Mouse (Mus musculus) T-cell, adult 2 months (primary cell): ENCODE measurements at regions not wholly inside any gene's neighbourhood (a gene's known extent, or its start where the extent isn't known, plus 50 kb on each side); places are given as distances from the start of the nearest gene placed in this dataset.
"Not testable (repeated sequence)": the region's sequence is repeated elsewhere in the genome, so short reads cannot be mapped to it uniquely, and the experiment has no call there.

Experiments
- DNase-seq: peaks from one replicate; pipeline ENCODE4 v3.0.0; 2022; ENCODE audit warnings: low spot score

DNA sequence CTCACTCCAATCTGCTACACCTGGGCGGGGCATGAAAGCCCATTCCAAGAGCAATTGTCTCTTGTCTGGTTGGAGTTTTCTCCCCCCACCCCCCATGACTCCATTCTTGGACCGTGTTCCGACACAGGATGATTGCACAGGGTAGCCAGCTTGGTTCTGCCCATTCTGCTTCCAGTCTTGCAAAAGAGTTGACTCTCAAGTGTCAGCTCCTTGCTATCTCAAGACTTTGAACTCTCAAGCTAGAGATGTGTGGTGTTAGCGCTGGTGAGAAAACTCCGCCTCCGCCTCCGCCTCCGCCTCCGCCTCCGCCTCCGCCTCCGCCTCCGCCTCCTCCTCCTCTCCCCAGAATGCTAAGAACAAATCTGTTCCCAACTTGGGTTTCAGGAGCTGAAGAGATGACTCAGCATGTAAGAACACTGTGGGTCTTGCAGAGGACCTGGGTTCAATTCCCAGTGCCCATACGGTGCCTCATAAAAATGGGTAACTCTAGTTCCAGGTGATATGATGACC, 135.1 kb downstream of the Bcat1 start:
- DNase-seq, result no peak

DNA sequence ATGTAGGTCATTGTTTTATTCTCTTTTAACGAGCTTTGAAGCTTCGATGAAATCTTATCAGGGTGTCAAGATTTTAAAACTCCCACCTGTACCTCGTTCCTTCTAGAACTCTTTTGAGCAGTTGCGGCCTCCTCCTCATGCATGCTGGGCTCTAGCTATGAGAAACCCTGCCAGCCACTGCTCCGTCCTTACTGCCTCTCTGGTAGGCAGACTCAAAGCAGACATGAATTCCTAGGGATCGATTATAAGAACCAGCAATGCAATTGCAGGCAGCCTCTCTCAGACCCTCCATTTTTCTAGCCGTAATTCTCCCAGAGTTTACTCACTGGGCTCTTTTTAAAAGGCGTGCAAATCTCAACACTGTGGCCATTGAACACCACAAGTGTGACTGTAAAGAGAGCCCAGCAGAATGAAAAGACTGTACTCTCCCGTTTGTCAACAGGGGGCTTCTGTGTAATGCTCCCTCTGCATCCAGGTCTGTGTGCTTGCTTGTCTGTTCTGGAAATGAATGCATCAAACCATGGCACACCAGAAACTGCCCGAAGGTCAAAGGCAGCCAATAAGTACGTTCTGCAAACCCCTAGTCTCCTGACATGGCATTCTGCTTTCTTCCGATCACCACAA, 137.3 kb downstream of the Bcat1 start:
- DNase-seq, result no peak

DNA sequence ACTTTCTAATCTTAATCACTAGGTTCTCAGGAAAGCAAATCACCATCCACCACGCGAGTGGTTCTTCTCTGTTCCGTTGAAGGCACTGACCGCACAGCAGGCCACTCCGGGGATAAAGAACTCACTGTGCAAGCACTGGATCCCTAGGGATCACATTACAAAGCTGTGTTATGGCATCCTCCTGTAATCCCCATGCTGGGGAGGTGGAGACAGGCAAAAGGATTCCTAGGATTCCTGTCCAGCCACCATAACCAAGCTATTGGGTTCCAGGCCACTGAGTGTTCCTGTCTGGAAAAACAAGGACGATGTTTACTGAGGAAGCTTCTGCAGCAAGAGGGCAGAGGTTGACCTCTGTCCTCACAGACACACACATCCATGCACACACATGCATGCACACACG, 138.8 kb downstream of the Bcat1 start:
- no peak for DNase-seq

DNA sequence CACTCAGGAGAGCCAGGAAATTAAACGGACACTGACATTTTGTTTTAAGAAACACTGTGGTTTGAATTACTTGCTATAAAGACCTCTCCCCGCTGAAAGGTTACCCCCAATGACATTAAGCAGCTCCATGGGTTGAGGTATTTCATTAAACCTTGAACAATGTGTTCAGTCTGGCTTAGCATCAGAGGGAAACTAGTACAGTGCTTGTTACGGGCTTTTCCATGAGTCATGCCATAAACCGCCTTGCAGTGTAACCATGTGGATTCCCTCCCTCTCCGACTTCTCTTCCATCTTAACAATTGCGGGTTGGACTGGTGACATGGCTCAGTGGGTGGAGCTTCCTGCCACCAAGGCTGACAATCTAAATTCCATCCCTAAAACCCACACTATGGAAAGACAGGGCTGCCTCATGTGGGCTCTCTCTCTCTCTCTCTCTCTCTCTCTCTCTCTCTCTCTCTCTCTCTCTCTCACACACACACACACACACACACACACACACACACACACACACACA, 142.2 kb downstream of the Bcat1 start:
- no peak for DNase-seq

DNA sequence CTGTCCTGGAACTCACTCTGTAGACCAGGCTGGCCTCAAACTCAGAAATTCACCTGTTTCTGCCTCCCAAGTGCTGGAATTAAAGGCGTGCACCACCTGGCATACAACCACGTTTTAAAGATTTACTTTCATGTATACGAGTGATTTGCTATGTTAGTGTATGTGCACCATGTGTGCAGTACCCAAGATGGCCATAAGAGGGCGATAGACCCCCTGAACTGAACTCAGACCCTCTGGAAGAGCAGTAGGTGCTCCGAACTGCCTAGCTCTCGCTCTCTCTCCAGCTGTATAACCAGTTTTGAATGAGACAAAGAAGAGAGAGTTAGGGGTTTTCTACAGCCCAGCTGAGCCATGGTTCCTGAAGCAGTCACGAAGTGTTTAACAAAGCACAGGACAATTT, 143.6 kb downstream of the Bcat1 start:
- DNase-seq, result no peak

DNA sequence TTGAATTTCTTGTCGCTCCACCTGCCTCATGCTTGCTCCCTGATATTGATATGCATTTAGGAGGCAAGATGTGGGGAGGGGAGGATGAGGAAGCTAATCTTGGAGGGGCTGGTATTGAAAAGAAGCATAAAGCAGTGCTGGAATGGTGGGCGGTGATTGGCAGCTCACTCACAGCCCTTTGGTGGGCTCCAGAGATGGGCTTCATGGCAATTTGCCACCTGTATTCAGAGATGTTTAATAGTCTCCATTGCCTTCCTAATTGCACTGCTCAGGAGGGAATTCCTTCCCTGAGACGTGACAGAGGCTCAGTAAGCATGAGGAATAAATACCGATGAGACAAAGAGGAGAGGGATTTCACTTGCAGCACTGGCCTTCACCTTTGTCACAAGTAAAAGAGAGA, 146.0 kb downstream of the Bcat1 start:
- DNase-seq, result no peak

DNA sequence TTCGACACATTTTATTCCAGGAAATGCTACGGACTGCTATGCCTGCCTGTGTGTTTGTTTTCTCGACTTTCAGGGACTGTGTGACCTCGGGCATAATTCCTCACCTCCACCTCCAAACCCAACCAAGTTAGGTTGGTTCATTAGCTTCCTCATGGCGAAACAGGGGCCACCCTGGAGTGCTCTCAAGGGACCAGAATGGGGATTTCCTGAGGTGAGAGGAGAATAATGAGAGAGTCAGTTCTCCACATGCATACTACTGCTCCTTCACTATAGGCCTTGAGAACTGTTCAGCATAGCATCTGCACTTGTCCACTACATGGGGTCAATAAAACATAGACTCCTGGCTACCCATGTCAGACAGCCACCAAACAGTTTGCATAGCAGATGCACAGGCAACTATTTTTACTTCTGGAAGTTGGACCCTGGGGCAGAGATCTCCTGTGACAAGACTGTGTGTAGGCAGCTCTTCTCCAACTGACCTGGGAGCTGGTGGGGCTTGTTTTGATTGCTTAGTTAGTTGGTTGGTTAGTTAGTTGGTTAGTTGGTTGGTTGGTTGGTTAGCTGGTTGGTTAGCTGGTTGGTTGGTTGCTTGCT, 146.6 kb downstream of the Bcat1 start:
- no peak for DNase-seq

DNA sequence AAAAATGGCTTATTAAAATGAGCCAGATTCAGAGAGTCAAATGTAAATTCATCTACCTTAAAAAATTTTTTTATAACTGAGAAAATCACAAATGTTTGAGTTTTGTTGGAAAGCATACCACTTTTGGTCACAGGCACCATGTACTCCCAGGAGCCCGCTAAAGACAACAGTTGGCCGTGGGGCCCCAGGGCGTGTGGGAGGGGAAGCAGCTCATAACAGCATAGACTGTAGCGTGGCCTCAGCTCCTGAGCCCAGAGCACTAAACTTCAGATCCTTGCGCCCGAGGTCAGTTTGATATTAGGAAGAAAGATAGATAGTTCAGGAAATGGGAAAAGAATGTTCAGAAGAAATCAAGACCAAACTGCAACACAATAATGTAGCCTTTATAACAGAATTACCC, 145.8 kb upstream of the Sox5 start:
- DNase-seq, result no peak

DNA sequence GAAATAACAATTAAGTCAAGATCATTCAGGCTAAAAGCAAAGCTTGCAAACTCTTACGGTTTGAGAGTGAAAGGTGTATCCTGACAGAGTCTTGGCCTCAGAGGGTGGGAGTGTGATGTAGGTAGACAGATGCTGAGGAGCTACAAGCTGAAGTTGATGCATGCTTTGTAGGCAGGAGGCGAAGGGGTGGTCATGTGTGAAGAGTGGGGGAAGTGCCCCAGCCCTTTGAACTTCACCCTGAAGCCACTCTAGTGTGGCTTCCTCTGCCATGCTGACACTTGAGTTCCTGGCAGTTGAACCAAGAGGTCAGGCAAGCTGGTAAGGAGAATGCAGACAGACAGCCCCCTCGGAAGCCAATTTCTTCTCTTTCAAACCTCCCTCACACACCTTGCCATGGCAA, 141.0 kb upstream of the Sox5 start:
- peak; percentile 33 for DNase-seq

DNA sequence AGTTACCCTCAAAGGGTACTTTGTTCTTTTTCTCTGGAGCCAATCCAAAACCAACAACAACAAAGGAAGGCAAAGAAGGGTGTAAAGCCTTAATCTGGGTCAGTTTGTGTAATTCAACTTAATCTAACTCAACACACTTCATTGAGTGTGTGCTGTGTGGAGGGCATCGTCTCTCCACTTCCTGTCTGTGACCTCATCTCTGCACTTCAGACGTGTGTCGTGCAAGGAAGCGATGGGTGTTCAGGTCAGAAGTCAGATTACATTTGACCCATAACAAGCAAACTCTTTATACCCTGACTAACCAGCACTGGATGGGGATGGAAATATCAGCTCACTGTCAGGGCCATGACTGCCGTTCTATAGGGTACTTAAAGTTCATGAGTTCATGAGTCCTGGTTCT, 138.0 kb upstream of the Sox5 start:
- peak; percentile 27 for DNase-seq

DNA sequence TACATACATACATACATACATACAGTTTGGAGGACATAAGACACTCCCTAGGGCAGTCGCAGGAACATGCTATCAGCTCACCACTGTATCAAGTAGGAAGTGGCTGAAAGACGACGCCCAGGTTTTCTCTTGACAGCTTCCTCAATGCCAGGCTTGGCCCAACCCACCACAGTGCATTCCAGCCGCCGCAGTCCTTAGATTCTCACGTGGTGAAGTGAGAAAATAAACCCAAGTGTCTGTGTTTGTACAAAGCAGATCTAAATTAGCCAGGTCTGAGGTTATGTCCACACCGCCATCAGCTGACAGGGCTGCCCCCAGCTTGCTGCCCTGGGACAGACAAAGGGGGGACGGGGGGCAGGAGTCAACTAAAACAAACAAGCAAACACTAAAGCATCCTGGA, 135.4 kb upstream of the Sox5 start:
- no peak for DNase-seq

DNA sequence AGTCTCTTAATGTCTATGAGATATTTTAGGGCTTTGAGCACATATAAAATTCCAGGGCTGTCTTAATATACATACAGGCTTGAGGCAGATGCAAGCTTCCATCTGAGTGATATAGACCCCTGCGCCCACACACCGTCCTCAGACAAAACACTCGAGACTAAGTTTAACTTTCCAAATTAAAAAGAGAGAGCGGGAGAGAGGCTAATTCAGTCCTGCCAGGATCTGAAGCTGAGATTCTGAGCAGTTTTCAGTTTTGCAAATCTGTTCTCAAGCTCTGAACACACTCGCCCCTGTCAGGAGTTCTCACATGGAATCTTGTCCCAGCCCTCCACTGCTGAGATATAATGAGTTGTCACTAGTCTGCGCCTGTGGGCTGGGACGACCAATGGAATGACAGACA, 130.0 kb upstream of the Sox5 start:
- DNase-seq, result no peak

DNA sequence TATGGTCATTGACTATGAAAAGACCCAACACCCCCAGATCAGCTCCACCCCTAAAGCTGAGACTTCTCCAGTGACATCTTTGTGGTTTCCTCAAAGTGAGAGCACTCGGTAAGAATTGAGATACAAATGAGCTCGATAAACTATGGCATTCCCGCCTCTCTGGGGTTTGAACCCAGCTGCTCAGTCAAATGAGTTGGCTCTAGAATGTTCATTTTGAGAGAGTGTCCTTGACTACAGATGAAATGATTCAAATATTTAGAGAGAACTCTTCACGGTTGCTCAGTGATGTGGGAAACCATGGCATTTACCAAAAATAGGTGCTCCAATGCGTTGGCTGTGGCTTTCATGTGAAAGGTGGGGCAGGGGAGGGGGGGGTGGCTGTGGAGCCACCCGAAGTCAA, 128.6 kb upstream of the Sox5 start:
- no peak for DNase-seq

DNA sequence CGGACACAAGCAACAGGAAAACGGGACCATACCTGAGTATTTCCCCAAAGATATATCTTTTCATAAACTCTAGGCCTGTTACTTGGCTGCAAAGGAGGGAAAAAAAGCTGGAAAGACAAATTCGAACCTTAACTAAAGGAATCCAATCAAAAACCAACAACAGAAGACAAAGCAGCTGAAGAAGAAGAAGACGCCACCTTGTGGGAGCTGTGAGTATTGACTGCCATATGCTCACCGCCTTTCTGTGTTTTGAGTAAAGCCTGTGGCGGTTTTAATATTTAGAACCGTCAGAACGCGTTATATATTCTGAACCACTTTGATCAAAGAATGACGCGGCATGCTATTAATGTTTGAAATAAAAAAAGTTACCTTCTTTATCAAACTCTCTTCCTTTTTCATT, 126.9 kb upstream of the Sox5 start:
- no peak for DNase-seq

DNA sequence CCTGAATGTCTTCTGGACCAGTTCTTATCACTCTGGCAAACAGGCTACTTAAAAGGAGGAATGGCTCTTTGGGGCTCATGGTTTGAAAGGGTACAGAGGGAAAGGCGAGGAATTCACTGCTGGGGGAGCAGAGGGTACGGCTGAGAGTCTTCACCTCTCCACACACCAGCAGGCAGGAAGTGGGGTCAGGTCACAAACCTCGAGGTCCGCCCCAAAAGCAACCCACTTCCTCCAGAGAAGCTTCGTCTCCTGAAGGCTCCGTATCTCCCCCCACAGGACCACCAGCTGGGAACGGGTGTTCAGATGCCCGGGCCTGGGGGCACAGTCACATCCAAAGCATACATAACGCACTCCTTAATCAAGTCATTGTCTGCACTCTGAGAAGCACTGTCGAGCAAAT, 121.4 kb upstream of the Sox5 start:
- DNase-seq, result peak; percentile 73

DNA sequence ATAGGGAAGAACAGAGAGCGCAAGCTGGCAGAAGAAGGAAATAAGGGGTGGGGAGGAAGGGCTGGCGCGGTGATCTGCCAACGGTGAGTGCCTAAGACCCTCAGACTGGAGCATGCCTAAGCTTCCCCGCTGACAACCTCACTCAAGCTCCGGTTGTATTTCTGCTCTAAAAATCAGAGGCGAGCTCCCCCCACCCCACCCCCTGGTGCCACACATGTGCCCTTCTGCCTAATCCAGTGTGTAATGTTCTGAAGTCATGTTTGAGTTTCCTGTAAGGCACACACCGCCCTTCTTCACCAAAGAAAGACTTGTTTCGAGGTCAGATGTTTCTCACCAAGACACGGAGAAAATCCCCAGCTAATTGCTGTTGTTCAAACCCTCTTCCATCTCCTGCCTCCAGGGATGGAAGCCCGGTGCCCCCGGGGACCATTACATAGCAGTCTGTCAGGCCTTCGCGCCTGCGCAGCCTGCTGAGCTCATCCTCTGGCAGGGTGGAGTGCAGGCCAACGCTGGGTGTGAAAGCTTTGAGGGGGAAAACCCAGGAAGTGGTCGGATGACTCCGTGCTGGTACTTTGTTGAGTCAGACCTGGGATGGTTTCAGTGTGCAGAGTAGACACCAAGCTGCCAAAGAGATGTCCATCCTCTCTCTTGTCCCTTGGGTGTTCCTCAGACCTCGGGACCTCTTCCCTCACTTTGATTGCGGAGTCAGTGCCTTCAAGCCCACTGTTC, 120.7 kb upstream of the Sox5 start:
- DNase-seq, result peak; percentile 90

DNA sequence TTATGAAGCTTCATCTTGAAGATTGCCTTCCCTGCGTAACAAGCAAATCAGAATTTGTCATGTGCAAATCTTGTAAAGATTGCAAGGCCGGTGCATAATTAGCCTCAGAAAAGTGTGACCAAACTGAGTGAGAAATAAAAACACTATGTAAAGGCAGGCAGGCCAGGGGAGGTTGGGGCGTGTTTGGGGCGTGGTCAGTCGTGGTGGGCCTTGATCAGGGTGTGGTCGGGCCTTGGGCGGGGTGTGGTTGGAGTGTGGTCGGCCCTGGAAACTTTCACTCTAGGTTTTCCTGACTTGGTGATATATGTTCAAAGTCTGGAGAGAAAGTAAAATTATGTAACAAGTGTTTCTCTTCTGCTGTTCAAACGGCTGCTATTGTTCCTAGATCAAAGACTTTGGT, 120.0 kb upstream of the Sox5 start:
- peak; percentile 80 for DNase-seq

DNA sequence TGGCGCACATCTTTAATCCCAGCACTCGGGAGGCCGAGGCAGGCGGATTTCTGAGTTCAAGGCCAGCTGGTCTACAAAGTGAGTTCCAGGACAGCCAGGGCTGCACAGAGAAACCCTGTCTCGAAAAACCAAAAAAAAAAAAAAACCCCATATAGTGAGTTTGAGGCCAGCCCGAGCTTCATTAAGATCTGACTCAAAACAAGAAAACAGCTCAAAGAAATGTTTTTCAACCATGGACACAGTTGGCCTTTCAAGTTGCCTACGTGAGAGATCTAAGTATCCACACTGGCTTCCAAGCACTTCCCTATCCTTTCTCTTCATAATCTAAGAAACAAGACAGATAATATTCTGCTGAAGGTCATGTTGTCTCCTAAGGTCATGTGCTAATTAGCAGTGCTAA, 119.1 kb upstream of the Sox5 start:
- not testable (repeated sequence) for DNase-seq

DNA sequence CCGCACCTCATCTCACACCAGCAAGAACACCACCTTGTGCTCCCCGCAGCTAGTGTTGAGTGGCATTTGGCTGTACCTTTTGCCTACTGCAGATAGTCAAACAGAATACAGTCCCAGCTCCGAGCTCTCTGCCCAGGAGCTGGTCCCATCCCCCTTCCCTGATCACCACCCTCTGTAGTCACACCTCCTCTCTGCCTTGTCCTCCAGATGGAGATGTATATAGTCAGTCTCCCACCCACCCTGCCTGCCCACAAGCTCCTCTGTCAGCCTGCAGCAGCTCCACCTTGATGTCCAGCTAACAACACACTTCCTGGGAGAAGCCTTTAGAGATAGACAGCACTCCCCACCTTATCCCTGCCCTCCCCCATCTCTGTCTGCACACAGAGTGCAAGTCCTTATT, 115.7 kb upstream of the Sox5 start:
- no peak for DNase-seq

DNA sequence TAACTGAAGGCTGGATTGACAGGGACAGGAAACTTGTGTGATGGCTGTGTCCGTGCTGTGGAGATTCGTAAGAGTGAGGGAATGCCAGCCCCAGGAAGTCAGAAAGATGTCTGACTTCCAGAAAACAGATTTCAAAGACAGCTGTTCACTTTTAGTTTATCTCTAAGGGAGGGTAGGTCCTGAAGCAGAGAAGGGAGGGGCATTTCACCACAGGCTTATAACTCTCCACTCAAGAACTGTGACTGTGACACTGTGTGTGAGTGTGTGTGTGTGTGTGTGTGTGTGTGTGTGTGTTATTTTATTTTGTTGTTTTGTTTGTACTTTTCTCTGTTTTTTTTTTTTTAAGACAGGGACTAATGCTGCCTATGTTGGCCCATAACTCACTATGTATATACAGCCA, 109.1 kb upstream of the Sox5 start:
- no peak for DNase-seq

DNA sequence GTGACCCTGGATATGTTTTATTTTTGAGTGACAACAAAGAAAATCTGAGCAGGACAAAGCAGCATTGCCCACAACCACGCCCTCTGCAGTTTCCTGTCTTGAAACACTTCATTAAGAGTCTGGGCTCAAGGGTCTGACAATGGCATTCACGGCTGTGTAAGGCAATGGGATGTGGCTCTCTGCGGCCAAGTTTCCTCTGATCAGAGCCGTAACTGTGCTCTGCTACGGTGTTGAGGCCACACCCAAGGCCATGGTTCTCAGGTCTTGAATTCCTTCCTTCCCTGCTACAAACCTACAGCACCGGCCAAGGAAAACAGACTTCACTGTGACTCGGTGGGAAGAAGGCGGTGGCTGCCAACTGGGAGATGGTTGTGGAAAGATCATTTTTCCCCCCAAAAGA, 108.4 kb upstream of the Sox5 start:
- no peak for DNase-seq

DNA sequence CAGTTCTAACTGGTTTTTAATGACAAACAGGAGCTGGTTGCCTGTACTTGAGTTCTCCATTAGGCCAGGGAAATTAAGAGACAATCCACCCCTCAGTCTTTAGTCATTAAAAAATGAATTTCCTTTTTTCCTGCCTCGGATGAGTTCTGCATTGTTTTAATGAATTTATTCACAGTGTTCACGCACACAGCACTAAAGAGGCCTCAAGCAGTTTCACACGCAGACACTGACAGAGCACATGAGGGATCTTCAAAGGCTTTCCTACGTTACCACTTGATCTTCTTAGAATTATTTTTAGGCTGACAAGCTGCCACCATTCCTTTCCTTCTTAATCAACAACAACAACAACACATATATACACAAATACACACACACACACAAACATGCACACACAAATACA, 101.3 kb upstream of the Sox5 start:
- no peak for DNase-seq

DNA sequence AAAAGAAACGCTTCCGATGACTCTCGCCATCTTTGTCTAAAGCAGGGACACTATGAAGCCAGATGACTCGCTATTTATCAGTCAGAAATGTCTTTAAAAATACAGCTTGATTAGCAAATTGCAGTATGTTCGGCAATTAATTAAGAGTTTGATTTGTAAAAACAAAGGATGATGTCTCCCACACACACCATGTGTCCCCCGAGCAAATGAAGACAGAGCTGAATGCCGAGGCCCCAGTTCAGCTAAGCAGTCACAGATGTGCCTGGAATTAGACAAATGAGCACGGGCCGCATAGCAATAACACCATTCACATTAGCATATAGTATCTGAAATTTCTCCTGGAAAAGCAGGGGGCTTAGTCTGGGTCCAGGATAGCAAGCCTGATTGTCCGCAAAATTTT, 98.3 kb upstream of the Sox5 start:
- no peak for DNase-seq
